Mouse (Mus musculus) erythroblast, embryonic 14.5 days (primary cell): Measurements from ENCODE around the gene Bad.

Experiments
- GATA1 ChIP-seq: IDR thresholded peaks from 2 replicates; pipeline ENCODE4 v1.6.1; 2012; ENCODE audit warnings: low read length, inconsistent platforms, mixed read lengths
- TAL1 ChIP-seq: IDR thresholded peaks from 3 replicates; pipeline ENCODE4 v1.6.1; 2012; ENCODE audit warnings: low read length, inconsistent platforms, mixed read lengths

GRCm38 (mm10) chr19:6907094-6907493 lies 34.6 kb upstream of the Bad start:
- TF ChIP-seq GATA1 (no peak), TAL1 (no peak)
